Mouse (Mus musculus): Measurements from ENCODE around the gene Aacs. TPM values are rescaled to one million over a fixed set of nuclear protein-coding genes. Genes with fewer than 3 reads are reported as not detected.

Aacs gene
- polyA plus RNA-seq, 1 experiment, result 58.6 TPM

GRCm38 (mm10) chr5:125523361-125523760, 47.7 kb downstream of the Aacs start:
- TF ChIP-seq POLR2A (IDR thresholded peaks at IDR 0.05; ENCODE audit: borderline replicate concordance, extremely low read depth, low read depth, low read length), result no peak
- TF ChIP-seq CTCF (IDR thresholded peaks at IDR 0.05; ENCODE audit: insufficient read depth, low read length), result no peak
- no peak overlapping the region for H3K4me3 ChIP-seq (replicated peaks; ENCODE audit: extremely low read depth, low read depth, low read length)
- 74% methylated on average over 2 of the region's 2 CpGs for WGBS
- no peak for DNase-seq
- H3K4me1 ChIP-seq (ENCODE audit: control insufficient read depth, insufficient read depth, low read length), result no peaks in the 10 kb centered on the region

- Histone ChIP-seq H3K4me3 (replicated peaks; ENCODE audit: extremely low read depth, low read depth, low read length) (no peak overlapping the region), H3K4me1 (ENCODE audit: control insufficient read depth, insufficient read depth, low read length) (no peaks in the 10 kb centered on the region)
- no peak for DNase-seq
- 45% methylated on average over 5 of the region's 5 CpGs for WGBS
- 0 out of 2 replicates have a peak, but pooled peaks have one; percentile 15 for TF ChIP-seq CTCF (IDR thresholded peaks at IDR 0.05; ENCODE audit: insufficient read depth, low read length)
- no peak for TF ChIP-seq POLR2A (IDR thresholded peaks at IDR 0.05; ENCODE audit: borderline replicate concordance, extremely low read depth, low read depth, low read length)
These were observed 49.9 kb downstream of the Aacs start for GRCm38 (mm10) chr5:125525516-125525915.

- WGBS, result 77% methylated on average over 4 of the region's 4 CpGs
- TF ChIP-seq POLR2A (IDR thresholded peaks at IDR 0.05; ENCODE audit: borderline replicate concordance, extremely low read depth, low read depth, low read length), result no peak
- peak; percentile 34; the same call in 1 of the 2 replicates for TF ChIP-seq CTCF (IDR thresholded peaks at IDR 0.05; ENCODE audit: insufficient read depth, low read length)
These were observed 50.9 kb downstream of the Aacs start for GRCm38 (mm10) chr5:125526464-125526863.

GRCm38 (mm10) chr5:125529109-125529508, 53.5 kb downstream of the Aacs start:
- Histone ChIP-seq H3K4me3 (replicated peaks; ENCODE audit: extremely low read depth, low read depth, low read length) (no peak overlapping the region), H3K4me1 (ENCODE audit: control insufficient read depth, insufficient read depth, low read length) (no peaks in the 10 kb centered on the region; the same call in 1 of the 2 replicates)
- peak; percentile 69 for DNase-seq
- 4% methylated on average over 5 of the region's 5 CpGs for WGBS
- peak; percentile 84 for TF ChIP-seq CTCF (IDR thresholded peaks at IDR 0.05; ENCODE audit: insufficient read depth, low read length)
- no peak for TF ChIP-seq POLR2A (IDR thresholded peaks at IDR 0.05; ENCODE audit: borderline replicate concordance, extremely low read depth, low read depth, low read length)

More at GRCm38 (mm10) chr5:125526464-125526863, 50.9 kb downstream of the Aacs start:
- H3K4me1 ChIP-seq (ENCODE audit: control insufficient read depth, insufficient read depth, low read length), result no peaks in the 10 kb centered on the region
- DNase-seq, result no peak
- no peak overlapping the region for H3K4me3 ChIP-seq (replicated peaks; ENCODE audit: extremely low read depth, low read depth, low read length)

GRCm38 (mm10) chr5:125531634-125532033, 56.0 kb downstream of the Aacs start, which contains the start of gene Tmem132b:
TSS of gene Tmem132b (plus strand) at chr5:125531774.
- no peaks in the 10 kb centered on the region; the same call in 1 of the 2 replicates for H3K4me1 ChIP-seq (ENCODE audit: control insufficient read depth, insufficient read depth, low read length)
- TF ChIP-seq POLR2A (IDR thresholded peaks at IDR 0.05; ENCODE audit: borderline replicate concordance, extremely low read depth, low read depth, low read length) (no peak), CTCF (IDR thresholded peaks at IDR 0.05; ENCODE audit: insufficient read depth, low read length) (no peak)
- H3K4me3 ChIP-seq (replicated peaks; ENCODE audit: extremely low read depth, low read depth, low read length), result no peak within 1 kb of the TSS
- WGBS, result 2% methylated on average over 25 of the region's 25 CpGs
- DNase-seq, result no peak

GRCm38 (mm10) chr5:125532191-125532544, 56.6 kb downstream of the Aacs start:
- H3K4me1 ChIP-seq (ENCODE audit: control insufficient read depth, insufficient read depth, low read length), result no peaks in the 10 kb centered on the region; the same call in 1 of the 2 replicates
- TF ChIP-seq POLR2A (IDR thresholded peaks at IDR 0.05; ENCODE audit: borderline replicate concordance, extremely low read depth, low read depth, low read length) (no peak), CTCF (IDR thresholded peaks at IDR 0.05; ENCODE audit: insufficient read depth, low read length) (no peak)
- H3K4me3 ChIP-seq (replicated peaks; ENCODE audit: extremely low read depth, low read depth, low read length), result no peak overlapping the region
- WGBS, result 1% methylated on average over 22 of the region's 30 CpGs
- DNase-seq, result no peak

- no peak for TF ChIP-seq POLR2A (IDR thresholded peaks at IDR 0.05; ENCODE audit: borderline replicate concordance, extremely low read depth, low read depth, low read length)
- no peak for TF ChIP-seq CTCF (IDR thresholded peaks at IDR 0.05; ENCODE audit: insufficient read depth, low read length)
- DNase-seq, result no peak
- Histone ChIP-seq H3K4me3 (replicated peaks; ENCODE audit: extremely low read depth, low read depth, low read length) (no peak overlapping the region), H3K4me1 (ENCODE audit: control insufficient read depth, insufficient read depth, low read length) (no peaks in the 10 kb centered on the region; the same call in 1 of the 2 replicates)
- whole genome bisulfite sequencing, result 5% methylated on average over 64 of the region's 64 CpGs
These were observed 57.1 kb downstream of the Aacs start for GRCm38 (mm10) chr5:125532545-125533224.

GRCm38 (mm10) chr5:125533225-125533900, 57.7 kb downstream of the Aacs start:
- TF ChIP-seq POLR2A (IDR thresholded peaks at IDR 0.05; ENCODE audit: borderline replicate concordance, extremely low read depth, low read depth, low read length) (no peak), CTCF (IDR thresholded peaks at IDR 0.05; ENCODE audit: insufficient read depth, low read length) (no peak)
- no peak for DNase-seq
- Histone ChIP-seq H3K4me1 (ENCODE audit: control insufficient read depth, insufficient read depth, low read length) (no peaks in the 10 kb centered on the region; the same call in 1 of the 2 replicates), H3K4me3 (replicated peaks; ENCODE audit: extremely low read depth, low read depth, low read length) (no peak overlapping the region)
- WGBS, result 3% methylated on average over 24 of the region's 24 CpGs

- Histone ChIP-seq H3K4me3 (replicated peaks; ENCODE audit: extremely low read depth, low read depth, low read length) (no peak overlapping the region), H3K4me1 (ENCODE audit: control insufficient read depth, insufficient read depth, low read length) (no peaks in the 10 kb centered on the region; the same call in 1 of the 2 replicates)
- TF ChIP-seq CTCF (IDR thresholded peaks at IDR 0.05; ENCODE audit: insufficient read depth, low read length) (no peak), POLR2A (IDR thresholded peaks at IDR 0.05; ENCODE audit: borderline replicate concordance, extremely low read depth, low read depth, low read length) (no peak)
- 6% methylated on average over 7 of the region's 7 CpGs for WGBS
- no peak for DNase-seq
These were observed 58.6 kb downstream of the Aacs start for GRCm38 (mm10) chr5:125534168-125534610.
